Mouse (Mus musculus): ENCODE results near the gene Dlg5. TPM values are rescaled to one million over a fixed set of nuclear protein-coding genes. Genes with fewer than 3 reads are reported as not detected.

Dlg5 gene
- total RNA-seq, 4 experiments from 2014 or later = 30.9 to 42.0 (median 34.4) TPM

DNA sequence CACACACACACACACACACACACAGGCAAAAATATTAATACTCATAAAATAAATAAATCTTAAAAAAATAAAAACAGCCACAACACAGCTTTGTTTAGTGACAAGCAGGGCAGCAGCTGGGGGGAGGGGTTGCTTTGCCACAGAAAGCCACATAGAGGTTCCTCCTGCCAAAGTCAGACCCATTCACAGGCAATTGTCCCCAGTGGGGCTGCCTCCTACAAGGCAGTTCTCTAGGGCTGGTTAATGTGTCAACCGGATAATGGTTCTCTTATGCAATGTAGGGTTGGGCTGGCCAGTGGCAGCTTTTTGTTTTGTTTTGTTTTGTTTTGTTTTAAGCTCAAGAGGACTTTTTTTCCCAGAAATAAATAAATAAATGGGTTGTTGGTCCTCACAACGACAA, 11.3 kb downstream of the Dlg5 start:
- DNase-seq (ENCODE audit: low spot score in 2 of 2) = no peak

DNA sequence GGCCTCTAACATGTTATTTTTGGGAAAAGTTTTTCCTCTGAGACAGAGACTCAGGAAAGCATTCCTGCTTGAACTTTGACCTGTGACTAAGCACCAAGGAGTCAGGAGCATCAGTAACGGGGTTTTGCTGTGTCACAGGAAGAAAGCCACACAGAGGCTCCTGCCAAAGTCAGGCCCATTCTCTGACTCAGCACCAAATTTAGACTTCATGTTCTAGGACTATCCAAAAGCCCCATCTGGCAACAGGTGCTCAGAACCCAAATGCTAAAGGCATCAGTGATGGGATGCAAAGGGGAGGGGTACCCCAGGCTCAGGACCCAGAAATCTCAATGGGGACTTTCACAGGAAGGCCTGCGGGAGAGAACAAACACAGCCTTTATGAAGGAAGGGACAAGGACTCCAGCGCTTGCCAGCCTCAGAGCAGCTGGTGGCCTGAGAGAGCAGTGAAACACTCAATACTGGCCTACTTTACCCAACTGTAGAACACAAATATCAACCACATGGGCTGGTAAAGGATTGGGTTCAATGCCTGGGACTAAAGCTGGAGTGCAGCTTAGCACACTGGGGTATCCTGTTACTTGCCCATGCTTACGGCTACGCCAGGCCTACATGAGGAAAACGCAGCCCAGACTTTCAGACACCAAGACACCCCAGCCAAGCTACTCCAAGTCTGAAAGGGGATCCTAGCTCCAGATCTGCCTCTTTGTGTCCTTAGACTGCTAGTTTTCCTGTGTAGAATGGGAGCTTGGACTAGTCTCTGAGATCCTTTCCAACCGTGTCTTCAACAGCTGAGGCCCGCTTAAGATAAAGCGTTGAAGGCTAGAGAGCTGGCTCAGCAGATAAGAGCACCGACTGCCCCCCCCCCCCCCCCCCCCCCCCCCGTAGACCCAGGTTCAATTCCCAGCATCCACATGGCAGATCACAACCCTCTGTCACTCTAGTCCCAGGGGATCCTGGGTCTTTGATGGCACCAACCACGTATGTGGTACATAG, 12.8 kb downstream of the Dlg5 start:
- DNase-seq (ENCODE audit: low spot score in 2 of 2) = peak in 1 of 2 experiments; percentile 55

DNA sequence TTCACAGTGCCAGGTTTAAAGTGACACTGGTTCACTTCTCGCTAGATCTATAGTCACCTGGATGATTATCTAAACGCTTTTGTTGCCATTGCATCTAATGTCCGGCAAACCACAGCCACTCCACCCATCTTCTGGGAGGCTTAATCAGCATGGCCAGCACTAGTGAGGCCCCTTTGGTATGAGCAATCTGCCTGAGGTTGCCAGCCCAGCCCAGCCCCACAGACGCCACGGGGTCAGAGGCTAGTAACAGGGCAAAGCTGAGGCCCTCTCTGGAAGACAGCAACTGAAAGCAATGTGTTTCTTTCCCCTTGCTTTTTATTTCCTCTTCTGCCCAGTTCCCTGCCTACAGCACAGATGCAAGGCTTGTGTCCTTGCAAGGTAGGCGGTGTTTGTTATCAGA, 17.2 kb downstream of the Dlg5 start:
- no peak for DNase-seq (ENCODE audit: low spot score in 2 of 2)

DNA sequence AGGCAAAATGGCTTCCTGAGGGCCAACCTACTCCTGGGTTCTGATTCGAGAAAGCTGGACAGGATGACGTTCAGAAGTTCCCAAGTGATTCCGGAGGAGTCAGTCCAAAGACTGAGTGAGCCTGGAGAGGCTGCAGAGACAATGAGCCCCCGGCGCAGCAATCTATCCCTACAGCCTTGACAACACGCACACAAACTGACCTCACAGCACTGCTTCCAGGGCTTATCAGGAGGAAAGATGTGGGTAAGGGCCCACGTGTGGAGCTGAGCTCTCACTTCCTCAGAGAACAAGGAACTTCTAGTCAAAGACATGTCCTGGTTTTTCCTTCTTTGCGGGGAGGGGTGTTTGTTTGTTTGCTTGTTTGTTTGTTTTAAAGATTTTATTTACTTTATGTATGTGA, 18.7 kb downstream of the Dlg5 start:
- no peak for DNase-seq (ENCODE audit: low spot score in 2 of 2)

DNA sequence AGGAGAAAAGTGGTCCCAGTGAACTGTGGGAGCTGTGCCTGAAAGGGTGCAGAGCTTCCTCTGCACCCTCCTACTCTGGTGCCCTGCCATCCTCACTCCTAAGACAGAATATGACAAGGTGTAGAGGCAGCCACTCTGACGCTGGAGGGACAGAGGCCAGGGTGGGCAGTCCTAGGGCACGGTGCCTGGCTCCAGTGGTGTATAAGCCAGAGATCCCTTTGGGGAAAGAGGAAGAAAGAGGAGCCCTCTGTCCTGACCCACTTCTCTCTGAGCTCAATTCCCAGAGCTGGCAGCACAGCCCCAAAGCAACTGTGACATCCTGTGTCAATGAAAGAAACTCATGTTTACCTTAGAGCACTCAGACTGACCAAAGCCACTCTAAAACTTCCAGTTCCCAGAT, 19.4 kb downstream of the Dlg5 start:
- DNase-seq (ENCODE audit: low spot score in 2 of 2) = no peak

DNA sequence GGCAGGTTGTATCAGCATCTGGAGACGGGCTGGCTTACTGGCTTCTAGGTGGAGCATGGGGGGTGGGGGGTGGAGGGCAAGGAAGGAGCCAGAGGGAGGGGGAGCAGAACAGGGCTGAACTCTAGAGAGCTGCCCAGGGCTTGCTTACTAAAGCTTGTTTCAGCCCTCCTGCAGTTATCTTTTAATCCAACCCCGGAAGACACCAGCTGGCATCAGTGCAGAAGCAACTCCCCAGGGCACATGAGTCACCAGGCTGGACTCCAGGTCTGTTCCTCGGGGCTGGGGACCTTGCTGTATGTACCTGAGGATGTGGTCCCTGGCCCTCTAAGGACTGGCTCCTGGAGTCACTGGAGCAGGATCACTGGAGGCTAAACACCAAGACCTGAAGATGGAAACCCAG, 23.0 kb downstream of the Dlg5 start:
- DNase-seq (ENCODE audit: low spot score in 2 of 2) = no peak

DNA sequence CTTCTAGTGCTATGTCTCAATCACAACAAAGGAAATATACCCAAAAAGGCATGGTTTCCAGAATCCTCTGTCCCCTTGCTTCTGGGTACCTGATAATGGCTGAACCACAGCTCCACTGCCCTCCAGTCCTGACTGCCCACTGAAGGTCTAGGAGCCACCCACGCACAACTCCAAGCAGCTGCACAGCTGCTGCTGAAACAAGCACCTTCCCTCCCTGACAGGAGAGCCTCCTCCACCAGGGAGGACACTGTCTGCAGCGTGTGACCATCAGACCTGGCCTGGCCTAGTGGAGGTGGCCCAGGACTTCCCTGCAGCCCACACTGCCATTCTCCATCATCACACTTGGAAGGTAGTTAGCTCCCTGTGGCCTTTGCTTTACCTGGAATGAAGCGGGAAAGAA, 23.4 kb downstream of the Dlg5 start:
- DNase-seq (ENCODE audit: low spot score in 2 of 2) = no peak

DNA sequence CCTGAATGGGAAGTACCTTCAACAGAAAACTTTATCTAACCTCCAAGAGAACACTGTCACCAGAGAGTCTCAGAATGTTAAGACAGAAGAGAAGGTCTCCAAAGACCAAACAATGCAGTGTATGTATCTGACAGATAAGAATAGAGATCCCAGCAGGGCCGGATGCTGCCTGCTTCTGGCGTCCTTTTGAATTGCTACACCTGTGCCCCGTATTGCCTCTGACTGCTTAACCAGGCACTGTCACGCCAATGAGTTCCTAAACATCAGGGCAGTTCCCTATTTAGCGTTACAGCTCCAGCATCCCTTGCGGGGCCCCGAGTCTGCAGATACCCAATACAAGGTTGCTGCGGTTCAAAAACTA, 28.4 kb downstream of the Dlg5 start:
- DNase-seq (ENCODE audit: low spot score in 2 of 2) = no peak

DNA sequence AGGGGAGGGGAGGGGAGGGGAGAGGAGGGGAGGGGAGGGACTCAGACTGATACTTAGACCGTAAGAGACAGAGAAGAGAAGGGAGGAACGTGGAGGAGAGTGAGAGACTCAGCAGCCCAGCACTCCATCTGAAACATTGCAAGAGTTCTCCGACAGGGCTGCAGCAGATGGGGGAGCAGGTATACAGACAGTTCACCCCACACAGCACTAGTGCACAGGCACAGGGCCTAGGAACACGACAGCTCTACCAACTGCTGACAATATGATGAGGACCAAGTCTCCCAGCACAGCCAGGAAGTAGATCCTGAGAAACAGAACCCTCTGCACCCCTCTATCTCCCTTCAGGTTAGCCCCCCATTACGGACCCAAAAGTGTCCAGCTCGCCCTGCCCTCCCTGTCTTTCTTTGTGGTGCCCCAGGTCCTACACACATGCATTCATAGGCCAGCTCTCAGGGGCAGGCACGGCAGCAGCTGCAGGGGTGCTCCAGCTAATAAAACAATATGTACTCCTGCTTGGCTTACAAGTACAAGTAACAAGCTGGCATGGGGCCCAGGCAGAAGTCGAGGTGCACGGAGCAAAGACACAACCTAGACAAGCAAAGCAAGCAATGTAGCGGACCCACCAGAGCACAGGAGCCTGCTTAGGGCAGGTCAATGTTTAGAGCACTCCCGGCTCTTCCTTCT, 28.9 kb downstream of the Dlg5 start:
- no peak for DNase-seq (ENCODE audit: low spot score in 2 of 2)

DNA sequence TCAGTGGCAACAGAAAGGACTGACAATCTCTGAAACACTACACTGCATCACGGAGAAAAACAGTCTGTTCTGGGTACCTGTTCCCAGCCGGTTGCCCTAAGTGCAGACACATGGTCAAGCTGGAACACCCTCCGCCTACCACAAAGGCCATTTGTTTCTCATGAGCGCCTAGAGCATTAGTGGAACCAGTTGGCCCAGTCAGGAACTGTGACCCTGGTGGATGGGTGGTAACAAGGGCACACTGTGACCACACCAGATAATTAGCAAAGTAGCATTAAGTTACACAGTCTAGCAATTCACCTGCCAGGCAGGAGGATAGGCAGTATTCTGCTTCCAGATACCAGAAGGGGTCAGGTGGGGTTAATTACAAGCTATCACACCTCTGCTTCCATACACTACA, 29.7 kb downstream of the Dlg5 start:
- DNase-seq (ENCODE audit: low spot score in 2 of 2) = no peak

DNA sequence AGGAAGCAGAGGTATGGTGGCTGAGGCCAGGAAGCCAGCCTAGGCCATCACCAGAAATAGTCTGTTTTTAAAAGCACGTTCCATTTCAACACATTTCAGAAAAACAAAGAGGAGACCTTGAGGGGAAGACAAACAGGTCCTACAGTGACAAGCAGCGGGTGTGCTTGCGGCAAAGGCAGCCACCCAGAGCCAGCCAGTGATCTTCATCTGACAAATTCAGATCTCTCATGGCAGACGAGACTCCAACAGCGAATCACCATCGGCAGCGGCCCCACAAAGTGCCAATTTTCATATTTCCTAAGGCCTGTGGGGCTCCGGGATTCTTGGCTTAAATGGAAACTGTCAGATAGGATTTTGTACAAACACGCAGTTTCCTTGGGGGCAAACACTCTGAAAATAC, 31.3 kb downstream of the Dlg5 start:
- no peak for DNase-seq (ENCODE audit: low spot score in 2 of 2)

DNA sequence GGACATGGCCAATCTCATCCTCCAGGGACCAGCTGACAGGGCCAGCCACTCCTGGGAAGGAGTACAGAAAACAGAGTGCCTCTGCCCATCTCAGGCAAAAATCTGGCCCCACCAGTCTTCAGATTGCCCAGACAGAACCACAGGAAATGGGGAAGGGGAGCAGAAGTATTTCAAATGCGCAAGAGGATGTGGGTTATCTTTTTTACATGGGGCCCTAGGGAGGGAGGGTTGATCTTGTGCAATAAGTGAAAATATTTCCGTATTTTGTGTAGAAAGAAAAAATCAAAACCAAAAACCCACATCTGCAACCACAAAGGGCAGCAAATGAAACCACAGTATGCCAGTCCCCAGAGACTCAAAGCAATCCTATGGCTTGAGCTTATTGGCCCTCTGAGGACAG, 32.4 kb downstream of the Dlg5 start:
- DNase-seq (ENCODE audit: low spot score in 2 of 2) = no peak

DNA sequence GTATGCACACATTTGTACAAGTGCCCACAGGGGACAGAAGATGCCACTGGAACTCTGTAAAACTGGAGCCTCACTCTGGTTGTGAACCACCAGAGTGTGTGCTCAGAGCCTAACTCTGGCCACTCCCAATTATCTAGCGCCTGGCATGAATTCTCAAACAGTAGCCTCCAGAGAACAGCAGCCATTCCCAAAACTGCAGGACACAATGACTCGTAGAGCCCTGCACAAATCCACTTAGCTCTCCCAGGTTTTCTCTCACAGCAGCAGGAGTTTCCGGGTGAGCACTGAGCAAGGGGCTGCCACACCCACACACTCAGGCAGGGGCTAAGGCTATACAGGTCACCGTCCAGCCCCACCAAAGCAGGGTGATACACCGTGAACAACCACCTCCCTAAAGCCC, 32.9 kb downstream of the Dlg5 start:
- DNase-seq (ENCODE audit: low spot score in 2 of 2) = no peak

DNA sequence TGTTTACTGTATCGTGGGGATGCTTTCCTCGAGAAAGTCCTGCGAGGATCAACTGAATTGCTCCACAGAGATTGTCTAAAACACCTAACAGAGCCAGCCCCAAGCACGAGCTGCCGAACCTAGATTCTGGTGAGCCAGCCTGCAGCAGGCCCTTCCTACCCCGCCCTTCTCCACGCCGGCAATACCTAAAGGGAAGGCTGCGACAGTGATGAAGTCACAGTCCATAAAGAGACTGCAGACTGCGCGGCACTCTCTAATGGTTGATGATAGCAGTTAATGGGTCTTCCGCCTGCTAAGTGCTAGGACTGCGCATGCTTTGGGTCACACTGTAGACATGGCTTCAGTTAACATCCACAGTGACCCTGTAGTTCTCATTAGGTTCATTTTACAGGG, 38.4 kb downstream of the Dlg5 start:
- DNase-seq (ENCODE audit: low spot score in 2 of 2) = no peak

DNA sequence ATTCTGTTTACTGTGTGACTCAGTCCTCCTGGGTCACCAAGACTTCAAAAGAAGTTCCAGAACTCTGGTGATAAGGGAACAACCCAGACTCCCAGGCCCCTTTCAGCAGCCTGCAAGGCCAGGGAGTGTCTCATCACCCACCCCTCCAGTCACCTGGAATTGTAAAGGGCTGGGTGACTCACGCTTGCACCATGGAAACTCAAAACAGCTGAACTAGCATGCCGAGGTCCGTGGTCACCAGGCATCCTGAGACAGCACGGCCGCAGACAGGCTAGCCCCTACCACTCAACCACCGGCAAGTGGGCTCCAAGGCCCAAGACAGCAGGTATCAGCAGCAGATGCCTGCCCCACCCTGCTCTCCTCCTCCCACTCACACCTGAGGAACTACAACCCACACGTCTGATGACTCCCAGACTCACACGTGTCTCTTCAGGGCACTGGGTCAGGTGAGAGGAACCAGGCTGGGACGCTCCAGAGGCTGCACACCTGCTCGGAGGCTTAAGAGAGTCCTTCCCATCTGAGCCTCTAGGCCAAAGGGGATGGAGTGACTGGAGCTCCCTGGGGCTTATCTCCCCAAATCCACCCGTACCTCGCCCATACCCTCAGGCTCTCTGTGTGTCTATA, 38.9 kb downstream of the Dlg5 start:
- DNase-seq (ENCODE audit: low spot score in 2 of 2) = no peak

DNA sequence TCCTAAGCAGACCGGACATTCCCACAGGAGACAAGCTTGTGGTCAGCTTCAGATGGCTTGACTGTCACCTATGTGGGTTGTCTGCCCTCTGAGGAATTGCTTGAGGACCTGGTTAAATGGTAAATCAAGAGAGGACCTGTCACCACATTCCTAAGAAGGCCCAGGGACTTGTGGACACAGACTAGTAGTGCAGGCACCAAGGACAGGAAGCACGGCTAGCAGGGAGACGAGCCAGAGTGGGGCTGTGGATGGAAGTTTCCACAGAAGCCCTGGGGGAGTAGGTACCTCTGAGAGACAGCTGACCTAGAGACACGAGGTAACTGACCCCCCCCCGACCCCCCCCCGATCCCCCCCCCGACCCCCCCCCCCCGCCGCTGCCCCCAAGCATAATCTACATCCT, 39.4 kb downstream of the Dlg5 start:
- DNase-seq (ENCODE audit: low spot score in 2 of 2) = no peak

DNA sequence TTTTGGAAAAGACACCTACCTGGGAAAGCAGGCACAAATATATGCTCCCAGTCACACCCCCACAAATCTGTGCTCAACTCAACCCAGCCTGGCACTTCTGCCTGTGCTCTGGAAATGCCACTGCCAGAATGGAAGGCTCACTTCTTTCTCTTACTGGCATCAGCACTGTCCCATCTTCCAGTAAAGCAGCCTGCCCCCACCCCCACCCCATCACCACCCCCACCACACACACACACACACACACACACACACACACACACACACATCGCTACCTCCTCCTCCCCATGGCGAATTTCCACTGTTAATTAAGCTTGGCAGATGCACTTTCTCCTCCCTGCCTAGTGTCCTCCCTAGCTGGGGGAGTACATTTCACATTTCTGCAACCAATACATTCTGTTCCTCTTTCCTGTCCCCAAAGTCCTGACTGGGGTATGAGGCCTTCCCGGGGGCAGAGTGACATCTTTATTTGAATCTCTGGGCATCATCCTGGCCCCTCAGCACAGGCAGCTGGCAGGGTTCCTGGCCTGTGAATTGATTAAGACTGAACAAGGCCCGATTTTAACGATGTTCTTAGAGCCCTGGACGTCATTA, 40.3 kb downstream of the Dlg5 start:
- peak in 1 of 2 experiments; percentile 83 for DNase-seq (ENCODE audit: low spot score in 2 of 2)

DNA sequence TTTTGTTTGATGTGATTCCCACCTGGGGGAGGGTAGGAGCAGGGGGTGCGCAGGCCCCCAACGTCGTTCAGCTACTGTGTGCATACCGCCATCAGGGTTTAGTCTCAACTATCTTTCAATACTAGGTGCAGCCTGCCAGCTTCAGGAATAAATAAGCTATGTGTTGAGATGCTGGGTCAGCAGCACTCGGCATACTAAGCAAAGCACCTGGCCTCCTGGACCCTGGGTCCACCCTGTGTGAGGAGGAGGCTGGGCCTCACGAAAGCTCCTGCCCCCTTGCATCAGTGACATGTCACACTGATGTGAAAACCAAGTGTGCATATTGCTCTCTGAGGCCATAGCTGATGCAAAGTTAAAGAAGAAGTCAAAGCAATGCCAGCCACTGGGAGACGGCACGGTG, 42.5 kb downstream of the Dlg5 start:
- no peak for DNase-seq (ENCODE audit: low spot score in 2 of 2)

DNA sequence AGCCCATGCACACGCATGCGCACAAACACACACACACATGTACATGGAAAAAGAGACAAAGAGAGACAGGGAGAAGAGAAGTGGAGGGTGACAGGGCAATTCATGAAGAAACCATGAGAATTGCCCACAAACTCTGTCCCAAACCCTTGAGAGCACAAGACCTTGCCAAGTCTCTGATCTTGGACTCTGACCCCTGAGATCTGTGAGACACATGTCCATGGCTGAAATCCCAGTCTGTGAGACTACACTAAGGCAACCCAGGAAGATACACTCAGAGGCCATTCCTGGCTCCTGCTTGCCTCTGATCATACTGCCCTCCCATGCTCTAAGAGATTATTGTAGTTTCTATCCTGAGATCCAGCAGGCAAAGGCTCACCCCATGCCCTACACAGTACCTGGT, 44.9 kb downstream of the Dlg5 start:
- DNase-seq (ENCODE audit: low spot score in 2 of 2) = no peak

DNA sequence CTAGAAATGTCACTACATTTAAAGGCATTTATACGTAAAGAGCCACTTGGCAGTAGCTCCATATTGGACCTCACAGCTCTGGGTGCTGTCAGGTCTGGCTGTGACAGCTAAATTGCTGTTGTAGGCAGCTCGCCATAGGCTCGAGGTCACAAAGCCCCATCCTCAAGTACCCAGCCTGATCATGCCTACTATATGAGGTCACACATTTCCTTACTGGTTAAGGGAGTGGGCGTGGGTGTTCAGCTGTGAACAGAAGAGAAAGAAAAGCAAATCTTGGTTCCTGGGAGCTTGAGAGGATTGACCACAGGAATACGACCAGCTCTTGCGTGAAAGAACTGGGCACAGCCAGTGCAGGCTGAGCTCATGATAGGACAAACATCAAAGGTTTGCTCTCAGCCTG, 46.0 kb downstream of the Dlg5 start:
- no peak for DNase-seq (ENCODE audit: low spot score in 2 of 2)

DNA sequence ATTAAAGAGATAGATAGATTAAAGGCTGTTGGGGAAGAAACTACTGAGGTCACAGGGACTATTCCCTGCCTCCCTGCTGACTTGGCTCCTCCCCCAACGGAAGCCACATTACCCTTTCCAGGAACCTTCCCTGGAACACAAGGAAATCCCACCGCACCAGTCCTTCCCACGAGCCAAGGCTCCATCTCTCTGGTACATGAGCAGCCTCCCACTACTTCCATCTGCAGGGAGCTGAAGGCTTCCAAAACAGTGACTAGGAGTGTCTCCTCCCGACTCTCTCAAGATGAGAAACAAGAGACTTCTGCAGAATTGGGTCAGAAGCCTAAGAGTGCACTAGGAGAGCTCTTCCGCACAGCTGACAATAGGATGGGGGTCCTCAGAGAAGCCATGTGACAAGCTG, 47.9 kb downstream of the Dlg5 start:
- DNase-seq (ENCODE audit: low spot score in 2 of 2) = peak in 1 of 2 experiments; percentile 73

DNA sequence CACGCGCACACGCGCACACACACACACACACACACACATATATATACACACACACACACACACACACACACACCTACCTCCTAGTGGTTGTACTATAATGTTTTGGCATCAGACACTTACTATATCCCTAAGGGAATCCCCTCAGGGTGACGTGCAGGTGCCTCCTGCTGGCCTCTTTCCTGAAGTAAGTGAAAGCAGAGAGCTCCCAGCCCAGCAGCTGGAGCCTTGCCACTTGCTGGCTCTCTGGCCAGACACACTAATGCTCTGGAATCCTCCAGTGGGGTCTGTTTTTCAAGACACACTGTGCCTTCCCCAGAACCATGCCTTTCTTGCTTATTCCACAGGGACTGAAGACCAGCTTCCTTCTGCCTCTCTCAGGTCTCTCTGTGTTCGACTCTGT, 48.8 kb downstream of the Dlg5 start:
- no peak for DNase-seq (ENCODE audit: low spot score in 2 of 2)
